Mouse (Mus musculus): Measurements from ENCODE around the gene Ankrd17. TPM values are rescaled to one million over a fixed set of nuclear protein-coding genes. Genes with fewer than 3 reads are reported as not detected.

The Ankrd17 gene
- polyA plus RNA-seq, 1 experiment from 2014 or later = 22.7 TPM

DNA sequence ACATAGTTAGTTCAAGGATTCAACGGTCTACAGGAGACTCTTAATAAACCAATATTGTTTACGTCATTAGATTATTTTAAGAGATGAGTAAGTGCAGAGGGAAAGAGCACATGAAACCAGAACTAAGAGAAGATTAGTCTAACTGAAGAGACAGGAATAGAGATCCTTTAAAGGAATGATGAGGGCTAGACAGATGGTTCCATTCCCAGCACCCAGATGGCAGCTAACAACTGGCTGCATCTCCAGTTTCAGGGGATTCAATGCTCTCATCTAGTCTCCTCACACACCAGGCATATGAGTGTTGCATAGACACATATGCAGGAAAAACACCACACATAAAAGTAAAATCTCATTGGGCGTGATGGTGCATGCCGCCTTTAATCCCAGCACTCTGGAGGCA lies 133.1 kb downstream of the Ankrd17 start:
- WGBS = 95% methylated on average over 4 of the region's 4 CpGs
- Histone ChIP-seq H3K4me3 (no peak overlapping the region), H3K36me3 (peaks cover 100% of the 10 kb centered on the region)

DNA sequence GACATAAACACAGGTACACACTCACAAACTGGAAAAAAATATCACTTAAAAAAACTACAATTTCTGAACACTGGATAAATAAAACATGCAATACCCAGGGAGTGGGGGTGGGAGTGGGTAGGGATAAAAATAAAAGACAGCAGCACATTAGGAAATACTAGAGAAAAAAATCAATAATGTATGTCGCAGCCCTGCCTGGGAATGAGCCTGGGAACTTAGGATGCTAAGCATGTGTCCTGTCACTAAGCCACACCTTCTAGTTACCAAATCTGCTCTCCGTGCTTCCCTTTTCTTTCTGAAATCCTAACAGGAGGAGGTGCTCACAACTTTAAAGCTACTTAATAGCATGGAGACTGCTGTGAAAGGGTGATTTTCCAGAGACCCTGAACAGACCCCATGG lies 136.6 kb downstream of the Ankrd17 start:
- Histone ChIP-seq H3K36me3 (peaks cover 90% of the 10 kb centered on the region), H3K4me3 (no peak overlapping the region), H3K4me1 (no peaks in the 10 kb centered on the region), H3K9me3 (replicated peaks) (no peaks in the 10 kb centered on the region), H3K27ac (replicated peaks) (no peak overlapping the region), H3K27me3 (ENCODE audit: low read depth, poor library complexity, severe bottlenecking) (no peaks in the 10 kb centered on the region)
- 90% methylated on average over 2 of the region's 2 CpGs for WGBS
- no peak for DNase-seq (ENCODE audit: low spot score)

More for the DNA sequence above, 133.1 kb downstream of the Ankrd17 start:
- Histone ChIP-seq H3K27ac (replicated peaks) (no peak overlapping the region), H3K4me1 (no peaks in the 10 kb centered on the region), H3K9me3 (replicated peaks) (no peaks in the 10 kb centered on the region), H3K27me3 (ENCODE audit: low read depth, poor library complexity, severe bottlenecking) (no peaks in the 10 kb centered on the region)
- no peak for DNase-seq (ENCODE audit: low spot score)

DNA sequence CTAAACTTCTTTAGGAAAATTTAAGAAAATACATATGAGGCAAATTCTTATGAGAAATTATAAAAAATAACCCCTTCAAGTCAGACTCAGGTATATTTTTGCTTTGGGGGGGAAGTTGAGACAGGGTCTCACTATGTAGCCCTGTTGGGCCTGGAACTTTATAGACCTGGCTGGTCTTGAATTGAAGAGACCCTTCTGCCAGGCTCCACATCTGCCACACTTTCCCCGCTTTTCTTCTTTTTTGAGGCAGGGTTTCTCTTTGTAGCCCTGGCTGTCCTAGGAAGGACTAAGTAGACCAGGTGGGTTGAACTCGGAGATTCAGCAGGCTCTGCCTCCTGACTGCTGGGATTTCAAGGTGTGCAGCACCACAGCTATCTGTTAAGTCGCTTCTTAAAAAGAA lies 139.7 kb downstream of the Ankrd17 start:
- Histone ChIP-seq H3K27ac (replicated peaks) (no peak overlapping the region), H3K9me3 (replicated peaks) (no peaks in the 10 kb centered on the region), H3K27me3 (ENCODE audit: low read depth, poor library complexity, severe bottlenecking) (no peaks in the 10 kb centered on the region), H3K36me3 (peaks cover 64% of the 10 kb centered on the region), H3K4me1 (peaks cover 7% of the 10 kb centered on the region), H3K4me3 (no peak overlapping the region)
- 94% methylated on average over 3 of the region's 3 CpGs for WGBS
- DNase-seq (ENCODE audit: low spot score) = no peak

DNA sequence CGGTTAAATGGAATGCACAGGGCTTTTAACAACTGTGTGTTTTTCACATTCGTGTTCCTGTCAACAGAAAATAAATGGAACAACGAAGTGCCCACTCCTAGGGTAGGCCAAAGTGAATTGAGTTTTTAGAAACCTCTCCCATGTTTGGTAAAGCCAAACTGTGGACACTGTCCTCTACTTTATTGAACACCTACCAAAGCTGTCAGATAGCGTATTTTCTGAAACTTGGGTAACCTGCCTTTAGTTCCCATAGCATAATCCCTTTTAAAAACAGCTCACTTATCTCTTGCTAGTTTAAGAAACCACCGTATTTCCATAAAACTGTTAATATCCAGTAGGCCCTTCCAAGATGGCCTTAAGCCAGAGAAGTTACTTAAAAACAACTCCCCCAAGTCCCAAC lies 141.6 kb downstream of the Ankrd17 start:
- Histone ChIP-seq H3K4me1 (peaks cover 7% of the 10 kb centered on the region), H3K9me3 (replicated peaks) (no peaks in the 10 kb centered on the region), H3K4me3 (peak overlapping the region; percentile 87; the same call in 1 of the 2 replicates), H3K36me3 (peaks cover 52% of the 10 kb centered on the region), H3K27ac (replicated peaks) (no peak overlapping the region), H3K27me3 (ENCODE audit: low read depth, poor library complexity, severe bottlenecking) (no peaks in the 10 kb centered on the region)
- DNase-seq (ENCODE audit: low spot score) = no peak
- 89% methylated on average over 5 of the region's 5 CpGs for WGBS

DNA sequence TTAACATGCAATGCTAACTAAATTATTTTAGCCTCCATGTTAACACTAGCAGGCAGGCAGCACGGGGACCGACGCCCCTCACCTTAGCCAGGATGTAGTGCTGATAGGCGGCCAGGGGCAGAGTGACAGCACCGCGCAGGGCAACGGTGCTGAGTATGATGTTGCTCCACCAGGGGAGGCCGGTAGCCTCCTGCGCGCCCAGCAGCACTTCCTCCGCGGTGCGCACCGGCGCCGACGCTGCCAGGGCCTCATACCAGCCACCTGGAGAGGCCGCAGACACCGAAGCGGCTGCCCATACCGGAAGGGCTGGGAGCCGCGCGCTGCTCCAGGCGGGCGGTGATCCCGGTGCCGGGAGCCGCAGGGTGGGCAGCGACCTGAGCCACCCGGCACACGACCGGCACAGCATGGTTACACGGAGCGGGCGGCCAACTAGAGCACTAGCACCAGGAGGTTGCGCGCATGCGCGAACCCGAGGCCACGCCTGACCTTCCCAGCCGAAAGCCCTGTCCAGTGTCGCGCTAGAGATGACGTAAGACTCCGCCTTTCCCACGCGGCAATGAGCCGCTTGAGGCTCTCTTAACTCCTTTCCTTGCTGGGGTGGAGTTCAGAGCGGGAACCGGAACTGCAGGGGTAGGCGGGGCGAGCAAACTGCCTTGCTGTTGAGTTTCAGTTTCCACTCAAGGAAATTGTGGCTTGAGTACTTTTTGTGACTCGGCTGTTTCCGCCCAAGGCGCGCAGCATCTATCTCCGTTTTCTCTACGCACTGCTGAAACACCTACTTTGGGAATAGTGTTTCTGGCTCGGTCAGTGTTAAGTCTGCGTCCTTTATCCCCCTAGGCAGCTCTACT lies 142.6 kb downstream of the Ankrd17 start, which contains the start of gene Cox18:
Gene Cox18 (minus strand): TSS at position 468 of the 848 bp plus-strand sequence.
- peaks cover 7% of the 10 kb centered on the region for H3K4me1 ChIP-seq
- peak within 1 kb of the TSS; percentile 87 for H3K4me3 ChIP-seq
- peaks cover 50% of the 10 kb centered on the region for H3K36me3 ChIP-seq
- no peaks in the 10 kb centered on the region for H3K27me3 ChIP-seq (ENCODE audit: low read depth, poor library complexity, severe bottlenecking)
- under 1% methylated on average over 62 of the region's 62 CpGs for WGBS
- peak; percentile 99 for DNase-seq (ENCODE audit: low spot score)
- no peaks in the 10 kb centered on the region for H3K9me3 ChIP-seq (replicated peaks)
- H3K27ac ChIP-seq (replicated peaks) = peak within 1 kb of the TSS; percentile 92

DNA sequence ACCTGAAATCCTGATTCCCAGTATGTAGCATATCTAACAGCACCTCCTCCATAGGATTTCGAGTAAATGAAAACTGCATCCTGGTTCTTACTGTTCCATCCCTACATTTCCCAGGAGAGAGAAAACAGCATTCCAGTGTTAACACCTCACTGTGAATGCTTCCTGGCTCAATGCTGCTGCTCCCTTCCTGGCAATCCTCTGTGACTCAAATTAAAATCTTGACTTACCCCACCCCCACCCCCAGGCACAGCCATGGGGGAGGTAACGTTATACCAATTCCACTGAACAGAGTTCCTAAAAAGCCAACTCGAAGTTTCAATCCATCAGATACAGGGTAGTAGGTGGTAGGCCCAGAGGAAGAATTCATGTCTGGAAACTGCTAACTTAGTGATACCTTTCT lies 143.4 kb downstream of the Ankrd17 start:
- WGBS = 42% methylated on average over 3 of the region's 3 CpGs
- H3K27me3 ChIP-seq (ENCODE audit: low read depth, poor library complexity, severe bottlenecking) = no peaks in the 10 kb centered on the region
- H3K36me3 ChIP-seq = peaks cover 50% of the 10 kb centered on the region

DNA sequence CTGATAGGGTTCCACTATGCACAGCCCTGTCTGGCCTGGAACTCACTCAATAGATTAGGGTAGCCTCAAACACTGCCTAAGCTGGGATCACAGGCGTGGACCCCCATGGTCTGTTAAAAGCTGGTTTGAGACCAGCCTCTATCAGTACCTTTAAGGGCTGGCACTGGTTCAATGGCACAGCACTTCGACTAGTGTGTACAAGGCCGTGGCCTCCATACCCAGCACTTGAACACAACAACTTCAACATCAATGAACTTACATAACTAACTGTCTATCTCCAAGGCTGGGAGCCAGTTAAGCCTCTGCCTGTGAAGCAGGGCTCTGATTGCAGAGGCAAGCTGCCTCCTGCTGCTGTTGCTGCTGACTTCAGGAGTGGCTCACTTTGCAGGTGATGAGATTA lies 148.6 kb downstream of the Ankrd17 start:
- peaks cover 68% of the 10 kb centered on the region for H3K36me3 ChIP-seq
- no peaks in the 10 kb centered on the region for H3K9me3 ChIP-seq (replicated peaks)
- no peak for DNase-seq (ENCODE audit: low spot score)
- H3K4me3 ChIP-seq = no peak overlapping the region
- no peaks in the 10 kb centered on the region for H3K27me3 ChIP-seq (ENCODE audit: low read depth, poor library complexity, severe bottlenecking)
- H3K4me1 ChIP-seq = peaks cover 2% of the 10 kb centered on the region
- WGBS = 93% methylated on average over 3 of the region's 3 CpGs
- H3K27ac ChIP-seq (replicated peaks) = no peak overlapping the region

More for the DNA sequence above, 143.4 kb downstream of the Ankrd17 start:
- Histone ChIP-seq H3K27ac (replicated peaks) (peak overlapping the region; percentile 92; the same call in 1 of the 2 replicates), H3K9me3 (replicated peaks) (no peaks in the 10 kb centered on the region), H3K4me3 (peak overlapping the region; percentile 87), H3K4me1 (peaks cover 7% of the 10 kb centered on the region)
- no peak for DNase-seq (ENCODE audit: low spot score)

DNA sequence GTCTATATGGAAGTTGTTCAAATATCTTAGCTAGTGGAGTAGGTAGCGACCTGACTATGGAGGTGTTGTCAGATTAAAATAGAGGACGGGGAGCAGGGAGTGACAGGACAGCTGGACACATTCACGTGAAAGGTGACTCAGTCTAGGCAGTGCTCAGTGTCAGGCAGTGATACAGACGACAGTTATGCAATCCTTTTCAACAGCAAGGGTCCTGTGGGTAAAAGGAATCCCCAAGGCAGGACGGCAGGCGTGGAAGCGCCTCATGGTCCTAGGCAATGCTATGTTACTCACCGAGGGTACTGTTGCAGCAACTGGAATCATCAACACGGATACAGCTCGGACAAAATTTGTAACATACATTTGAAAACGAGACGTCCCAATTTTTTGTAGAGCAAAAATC lies 149.2 kb downstream of the Ankrd17 start:
- 94% methylated on average over 12 of the region's 12 CpGs for WGBS

DNA sequence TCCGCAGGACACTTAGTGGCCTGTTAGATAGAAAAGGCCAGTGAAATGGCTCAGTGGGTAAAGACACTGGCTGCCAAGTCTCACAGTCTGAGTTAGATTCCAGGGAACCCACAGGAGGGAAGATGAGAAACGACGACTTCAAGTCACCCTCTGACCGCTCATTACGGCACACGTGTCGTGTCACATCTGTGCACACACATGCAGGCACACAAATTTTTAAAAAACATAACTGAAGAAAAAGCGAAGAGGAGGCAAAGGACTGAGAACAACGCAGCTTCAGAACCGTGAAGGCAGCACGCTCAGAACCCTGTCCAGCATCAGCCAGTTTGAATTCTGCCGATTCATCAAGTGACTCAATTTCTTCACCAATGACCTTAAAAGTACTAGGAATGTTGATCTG lies 153.0 kb downstream of the Ankrd17 start:
- 95% methylated on average over 12 of the region's 12 CpGs for WGBS
- Histone ChIP-seq H3K9me3 (replicated peaks) (no peaks in the 10 kb centered on the region), H3K27ac (replicated peaks) (no peak overlapping the region), H3K4me3 (no peak overlapping the region), H3K36me3 (peaks cover 44% of the 10 kb centered on the region), H3K27me3 (ENCODE audit: low read depth, poor library complexity, severe bottlenecking) (no peaks in the 10 kb centered on the region), H3K4me1 (no peaks in the 10 kb centered on the region)
- no peak for DNase-seq (ENCODE audit: low spot score)

More for the DNA sequence above, 149.2 kb downstream of the Ankrd17 start:
- no peaks in the 10 kb centered on the region for H3K4me1 ChIP-seq
- H3K9me3 ChIP-seq (replicated peaks) = no peaks in the 10 kb centered on the region
- no peak for DNase-seq (ENCODE audit: low spot score)
- H3K27me3 ChIP-seq (ENCODE audit: low read depth, poor library complexity, severe bottlenecking) = no peaks in the 10 kb centered on the region
- peaks cover 68% of the 10 kb centered on the region for H3K36me3 ChIP-seq
- H3K27ac ChIP-seq (replicated peaks) = no peak overlapping the region
- no peak overlapping the region for H3K4me3 ChIP-seq

DNA sequence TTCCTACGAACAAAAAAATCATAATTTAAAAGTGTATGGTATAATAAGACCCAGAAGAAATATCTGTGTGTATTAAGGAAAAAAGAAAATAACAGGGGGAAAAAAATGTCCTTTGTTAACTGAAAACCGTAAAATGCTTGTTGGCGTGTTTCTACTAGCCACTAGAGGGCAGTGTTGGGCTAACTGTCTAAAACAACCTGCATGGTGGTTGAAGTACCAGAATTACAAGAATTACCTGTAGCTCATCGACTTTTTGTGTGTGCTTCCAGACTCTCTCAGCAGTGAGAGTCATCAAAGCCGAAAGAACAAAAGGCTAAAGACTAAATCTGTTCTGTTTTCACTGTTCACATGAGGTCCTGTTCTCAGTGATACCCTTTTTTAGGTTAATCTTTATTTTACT lies 163.2 kb downstream of the Ankrd17 start:
- Histone ChIP-seq H3K27me3 (ENCODE audit: low read depth, poor library complexity, severe bottlenecking) (no peaks in the 10 kb centered on the region), H3K4me3 (no peak overlapping the region), H3K9me3 (replicated peaks) (no peaks in the 10 kb centered on the region), H3K27ac (replicated peaks) (no peak overlapping the region), H3K36me3 (no peaks in the 10 kb centered on the region), H3K4me1 (no peaks in the 10 kb centered on the region)
- DNase-seq (ENCODE audit: low spot score) = no peak
- 31% methylated on average over 5 of the region's 5 CpGs for WGBS

DNA sequence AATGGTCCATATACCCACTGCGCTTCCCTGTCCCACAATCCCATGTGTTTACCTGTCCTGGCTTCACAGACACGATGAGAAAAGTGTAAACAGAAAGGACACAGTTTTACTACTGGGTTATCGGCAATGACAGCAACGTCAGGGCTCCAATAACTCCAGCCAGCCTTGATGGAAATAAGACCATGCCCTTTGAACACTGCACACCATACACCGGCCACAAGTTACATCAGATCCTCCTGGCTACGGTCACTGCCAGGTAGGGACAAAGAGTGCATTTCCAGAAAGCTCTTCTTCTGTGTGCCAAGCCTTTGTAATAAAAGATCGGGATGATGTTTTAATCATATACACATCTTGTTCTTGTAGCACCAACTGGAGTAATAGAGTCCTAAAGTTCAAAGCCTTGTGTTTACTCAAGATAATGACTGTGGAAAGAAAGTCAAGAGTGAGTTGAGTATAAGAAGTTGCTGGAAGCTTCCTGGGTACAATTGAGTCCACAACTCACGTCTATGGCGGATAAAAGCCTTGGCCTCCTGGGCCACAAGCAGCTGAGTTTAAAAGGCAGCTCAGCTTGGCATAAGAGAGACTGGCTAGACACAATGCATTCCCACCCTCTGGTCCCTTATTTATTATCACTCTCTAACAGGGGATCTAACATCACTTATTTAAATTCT lies 163.8 kb downstream of the Ankrd17 start:
- H3K27ac ChIP-seq (replicated peaks) = no peak overlapping the region
- WGBS = 89% methylated on average over 9 of the region's 9 CpGs
- no peaks in the 10 kb centered on the region for H3K36me3 ChIP-seq
- H3K27me3 ChIP-seq (ENCODE audit: low read depth, poor library complexity, severe bottlenecking) = no peaks in the 10 kb centered on the region
- H3K4me1 ChIP-seq = no peaks in the 10 kb centered on the region
- H3K4me3 ChIP-seq = no peak overlapping the region
- DNase-seq (ENCODE audit: low spot score) = no peak
- H3K9me3 ChIP-seq (replicated peaks) = no peaks in the 10 kb centered on the region

DNA sequence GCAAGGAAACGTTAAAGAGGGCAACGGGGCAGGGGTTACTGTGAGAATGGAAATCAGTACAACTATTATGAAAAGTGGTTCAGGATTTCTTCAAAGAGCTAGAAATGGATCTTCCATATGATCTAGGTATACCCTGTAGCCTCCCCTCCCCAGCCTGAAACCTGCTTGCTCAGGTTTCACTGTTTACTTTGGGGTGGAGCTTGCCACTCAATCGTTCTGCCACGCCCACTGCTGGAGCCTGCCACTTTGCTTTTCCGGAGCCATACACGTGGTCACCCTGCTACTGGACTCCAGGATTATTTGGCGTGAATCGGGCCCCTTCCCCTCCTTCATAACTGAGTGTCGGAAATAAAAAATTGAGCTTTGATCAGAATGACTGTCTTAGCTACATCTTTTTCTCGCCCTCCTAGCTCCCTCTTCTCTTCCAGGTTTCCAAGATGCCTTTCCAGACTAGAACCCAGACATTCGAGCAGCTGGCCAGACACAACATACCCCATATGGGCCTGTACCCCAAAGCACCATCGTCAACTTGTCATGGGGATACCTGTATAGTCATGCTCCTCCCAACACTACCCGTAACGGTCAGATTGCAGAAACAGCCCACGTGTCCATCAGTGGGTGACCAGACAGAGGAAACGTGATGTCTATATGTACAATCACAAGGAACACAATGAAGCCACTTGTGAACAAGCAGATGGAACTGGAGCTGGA lies 166.3 kb downstream of the Ankrd17 start:
- Histone ChIP-seq H3K4me1 (no peaks in the 10 kb centered on the region), H3K36me3 (no peaks in the 10 kb centered on the region), H3K9me3 (replicated peaks) (no peaks in the 10 kb centered on the region), H3K4me3 (no peak overlapping the region), H3K27me3 (ENCODE audit: low read depth, poor library complexity, severe bottlenecking) (no peaks in the 10 kb centered on the region), H3K27ac (replicated peaks) (no peak overlapping the region)
- no peak for DNase-seq (ENCODE audit: low spot score)
- WGBS = 59% methylated on average over 16 of the region's 16 CpGs
